Mouse (Mus musculus) ES-E14 (cell line): ENCODE data around the gene Slc7a15. TPM values are rescaled to one million over a fixed set of nuclear protein-coding genes. Genes with fewer than 3 reads are reported as not detected.

ENCODE experiments used
- DNase-seq: peaks from one replicate; pipeline ENCODE4 v3.0.0-alpha.2; 2013; ENCODE audit warnings: low read depth, low spot score
- H3K27ac ChIP-seq: 2 replicates; pipeline ENCODE4 v1.5.1; 2012; ENCODE audit warnings: low read depth, mild to moderate bottlenecking, low read length, moderate library complexity, mixed read lengths; ENCODE audit not compliant: poor library complexity, insufficient read depth, severe bottlenecking
- H3K36me3 ChIP-seq: 2 replicates; pipeline ENCODE4 v1.6.1; 2012; ENCODE audit warnings: mild to moderate bottlenecking, low read length, moderate library complexity, mixed read lengths; ENCODE audit not compliant: control insufficient read depth, poor library complexity, insufficient read depth, severe bottlenecking
- H3K4me1 ChIP-seq, 2 experiments: fragments of 150-350 bp in 1 of 2; sonication (generic) in 1 of 2; 2 replicates each; pipeline ENCODE4 v1.6.1; 2012; ENCODE audit warnings: low read length in 2 of 2, mild to moderate bottlenecking in 1 of 2, mixed read lengths in 1 of 2; ENCODE audit not compliant: control insufficient read depth in 2 of 2, insufficient read depth in 2 of 2, poor library complexity in 1 of 2
- H3K4me3 ChIP-seq, 2 experiments: fragments of 150-350 bp in 1 of 2; sonication (generic) in 1 of 2; 2 replicates each; pipeline ENCODE4 v1.5.1; 2012; ENCODE audit warnings: low read length in 2 of 2, low read depth in 1 of 2, mild to moderate bottlenecking in 1 of 2, mixed read lengths in 1 of 2; ENCODE audit not compliant: insufficient read depth in 1 of 2, poor library complexity in 1 of 2, severe bottlenecking in 1 of 2
- H3K9ac ChIP-seq: 2 replicates; pipeline ENCODE4 v1.6.1; 2012; ENCODE audit warnings: low read depth, mild to moderate bottlenecking, low read length, mixed read lengths; ENCODE audit not compliant: poor library complexity, insufficient read depth, severe bottlenecking
- H3K9me3 ChIP-seq: fragments of 150-350 bp; sonication (generic); 2 replicates; pipeline ENCODE4 v1.6.1; 2012; ENCODE audit warnings: low read depth, mild to moderate bottlenecking, low read length; ENCODE audit not compliant: control insufficient read depth, insufficient read depth
- CHD2 ChIP-seq: IDR thresholded peaks from 2 replicates; pipeline ENCODE4 v1.6.1; 2014; ENCODE audit warnings: mild to moderate bottlenecking, low read depth, low read length, inconsistent platforms
- HCFC1 ChIP-seq: IDR thresholded peaks from 2 replicates; pipeline ENCODE4 v1.6.1; 2012; ENCODE audit warnings: low read length, inconsistent platforms, borderline replicate concordance; ENCODE audit not compliant: insufficient read depth
- MAFK ChIP-seq: IDR thresholded peaks from 2 replicates; pipeline ENCODE4 v1.6.1; 2014; ENCODE audit warnings: mild to moderate bottlenecking, low read depth, low read length, inconsistent platforms; ENCODE audit not compliant: insufficient read depth
- ZC3H11A ChIP-seq: IDR thresholded peaks from 2 replicates; pipeline ENCODE4 v1.6.1; 2012; ENCODE audit warnings: low read depth, mild to moderate bottlenecking, inconsistent platforms, low read length, borderline replicate concordance
- ZNF384 ChIP-seq: IDR thresholded peaks from 2 replicates; pipeline ENCODE4 v1.6.1; 2012; ENCODE audit warnings: low read depth, low read length, inconsistent platforms
- in situ Hi-C, 2 experiments: fragments of 600-800 bp; cut with MboI; formaldehyde crosslinking; loops; one replicate each; pipeline ENCODE4 v1.15.1; 2025; ENCODE audit warnings: low sequenced_read_pairs in 2 of 2, inconsistent platforms in 1 of 2; ENCODE audit not compliant: unreplicated experiment in 2 of 2
- total RNA-seq: library from RNA; depleted of rRNA; stranded (reverse); fragments of 300-350 nt; gene quantifications from 2 replicates; pipeline ENCODE4 v1.2.3, GENCODE M21; 2012

Gene Slc7a15
- total RNA-seq, 1 experiment = 0.18 TPM

GRCm38 (mm10) chr12:8504131-8504530 is 94.7 kb downstream of the Slc7a15 start:
- H3K4me1 ChIP-seq = peaks cover 0 to 8% of the 10 kb centered on the region in 2 experiments; a peak in 2 of 4 replicates
- TF ChIP-seq CHD2 = no peak
- TF ChIP-seq ZC3H11A = no peak
- no peak for TF ChIP-seq MAFK
- TF ChIP-seq HCFC1 = no peak
- TF ChIP-seq ZNF384 = no peak
- DNase-seq = no peak
- in situ Hi-C loops = loop anchor here in 1 of 2 experiments (5.0 kb wide), 1 partner anchor 182 kb away; no protein-coding TSS in a partner anchor
- H3K36me3 ChIP-seq = no peaks in the 10 kb centered on the region
- no peak overlapping the region for H3K27ac ChIP-seq
- H3K4me3 ChIP-seq = no peak overlapping the region
- no peaks in the 10 kb centered on the region for H3K9me3 ChIP-seq
- no peak overlapping the region for H3K9ac ChIP-seq

- in situ Hi-C loops = loop anchor here in 1 of 2 experiments (5.0 kb wide), 1 partner anchor 180 kb away; no protein-coding TSS in a partner anchor
- no peak overlapping the region for H3K4me3 ChIP-seq
- no peak for DNase-seq
- TF ChIP-seq ZNF384 (no peak; the same call in 1 of the 2 replicates), ZC3H11A (peak; percentile 33; the same call in 1 of the 2 replicates), HCFC1 (no peak)
- peaks cover 0 to 10% of the 10 kb centered on the region in 2 experiments; a peak in 2 of 4 replicates for H3K4me1 ChIP-seq
- no peaks in the 10 kb centered on the region for H3K36me3 ChIP-seq
- H3K9ac ChIP-seq = no peak overlapping the region
- H3K27ac ChIP-seq = no peak overlapping the region
- H3K9me3 ChIP-seq = no peaks in the 10 kb centered on the region
Measured at GRCm38 (mm10) chr12:8502546-8502945, 96.3 kb downstream of the Slc7a15 start.

GRCm38 (mm10) chr12:8501571-8502305 is 97.1 kb downstream of the Slc7a15 start:
- DNase-seq = no peak
- no peak overlapping the region for H3K4me3 ChIP-seq
- no peak overlapping the region for H3K27ac ChIP-seq
- H3K9me3 ChIP-seq = no peaks in the 10 kb centered on the region
- H3K9ac ChIP-seq = no peak overlapping the region
- TF ChIP-seq MAFK = no peak
- no peak for TF ChIP-seq CHD2
- no peak for TF ChIP-seq HCFC1
- no peak for TF ChIP-seq ZNF384
- TF ChIP-seq ZC3H11A = no peak
- in situ Hi-C loops = loop anchor here in 1 of 2 experiments (5.0 kb wide), 1 partner anchor 179 kb away; no protein-coding TSS in a partner anchor
- peaks cover 0 to 10% of the 10 kb centered on the region in 2 experiments; a peak in 2 of 4 replicates for H3K4me1 ChIP-seq
- no peaks in the 10 kb centered on the region for H3K36me3 ChIP-seq

DNA sequence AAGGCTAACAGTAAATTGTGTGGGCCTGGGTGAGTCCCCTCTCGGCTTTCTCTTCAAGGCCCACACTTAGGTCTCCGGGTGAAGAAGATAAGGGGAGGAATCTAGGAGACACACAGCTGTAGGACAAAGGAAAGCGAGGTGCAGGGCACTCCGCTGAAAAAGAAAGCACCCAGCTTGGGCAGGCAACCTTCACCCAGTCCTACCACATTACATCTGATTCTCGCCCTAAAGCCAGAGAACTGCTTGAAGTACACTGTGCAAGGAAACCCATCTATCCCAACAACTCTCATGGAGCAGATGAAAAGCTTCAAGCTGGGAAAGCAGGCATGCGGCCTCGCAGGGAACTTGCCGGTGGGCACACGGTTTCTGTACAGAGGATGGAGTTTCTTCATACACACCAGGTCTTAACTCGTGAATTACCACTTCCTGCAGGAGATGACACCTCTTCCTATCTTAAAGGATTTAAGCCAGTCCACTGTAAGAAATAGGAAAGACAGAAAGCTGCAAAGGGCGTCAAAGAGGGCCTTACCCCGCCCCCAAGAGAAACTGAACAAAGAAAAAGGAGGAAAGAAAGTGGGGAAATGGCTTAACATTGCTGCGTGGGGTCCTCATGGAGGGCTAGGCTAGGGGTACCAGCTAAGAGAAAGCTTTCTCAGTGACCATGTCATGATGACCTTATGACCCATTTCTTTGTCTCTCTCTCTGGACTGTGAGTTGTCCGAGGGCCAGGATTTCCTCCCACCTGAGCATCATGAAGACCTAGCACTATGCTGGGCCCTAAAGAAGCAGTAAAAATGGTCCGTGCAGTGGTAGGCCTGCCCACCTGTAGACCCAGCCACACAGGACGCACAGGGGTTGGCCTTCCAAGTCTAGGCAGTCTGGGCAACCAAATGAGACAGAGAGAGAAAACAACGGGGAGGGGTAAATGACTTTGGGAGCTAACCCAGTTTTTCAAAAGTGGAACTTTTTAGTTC is 98.0 kb downstream of the Slc7a15 start:
- no peak overlapping the region for H3K27ac ChIP-seq
- no peaks in the 10 kb centered on the region for H3K36me3 ChIP-seq
- H3K4me3 ChIP-seq = peak overlapping the region; percentile 70 to 92
- no peak for DNase-seq
- H3K4me1 ChIP-seq = peaks cover 0 to 14% of the 10 kb centered on the region in 2 experiments; a peak in 2 of 4 replicates
- in situ Hi-C loops = loop anchor here in 1 of 2 experiments (5.0 kb wide), 1 partner anchor 179 kb away; no protein-coding TSS in a partner anchor
- peak overlapping the region; percentile 80; the same call in 1 of the 2 replicates for H3K9ac ChIP-seq
- TF ChIP-seq MAFK (no peak), CHD2 (no peak), HCFC1 (no peak), ZC3H11A (no peak), ZNF384 (no peak)
- H3K9me3 ChIP-seq = no peaks in the 10 kb centered on the region
